Mouse (Mus musculus): ENCODE data around the gene Il1b. TPM values are rescaled to one million over a fixed set of nuclear protein-coding genes. Genes with fewer than 3 reads are reported as not detected.

The Il1b gene
- polyA plus RNA-seq, 1 experiment from 2014 or later: not detected

DNA sequence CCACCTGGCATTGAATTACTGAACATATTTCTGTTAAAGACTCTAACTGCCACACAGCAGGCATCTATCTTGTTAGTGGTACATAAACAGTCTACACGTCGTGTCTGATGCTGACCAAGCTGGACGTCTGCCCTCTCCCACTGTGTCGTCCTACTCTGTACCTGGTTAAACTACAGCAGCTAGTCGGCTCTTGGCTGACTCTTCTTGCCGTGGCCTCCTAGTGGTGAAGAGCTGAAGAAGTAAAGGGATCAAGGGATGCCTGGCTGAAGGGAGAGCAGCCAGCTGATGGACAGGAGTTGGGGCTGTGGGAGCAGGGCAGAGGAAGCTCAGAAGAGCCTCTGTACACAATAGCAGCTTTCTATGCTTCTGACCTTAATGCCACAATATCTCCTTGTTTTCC, 22.6 kb upstream of the Il1b start:
- no peak overlapping the region for H3K9ac ChIP-seq
- H3K27ac ChIP-seq: no peak overlapping the region
- no peak overlapping the region for H3K4me3 ChIP-seq
- ATAC-seq (ENCODE audit: low FRiP score): no peak
- no peak overlapping the region for H3K4me2 ChIP-seq (replicated peaks)
- no peaks in the 10 kb centered on the region for H3K4me1 ChIP-seq
- 46% methylated on average over 6 of the region's 6 CpGs for WGBS
- H3K9me3 ChIP-seq (replicated peaks): no peaks in the 10 kb centered on the region
- no peaks in the 10 kb centered on the region for H3K36me3 ChIP-seq
- no peaks in the 10 kb centered on the region for H3K27me3 ChIP-seq

DNA sequence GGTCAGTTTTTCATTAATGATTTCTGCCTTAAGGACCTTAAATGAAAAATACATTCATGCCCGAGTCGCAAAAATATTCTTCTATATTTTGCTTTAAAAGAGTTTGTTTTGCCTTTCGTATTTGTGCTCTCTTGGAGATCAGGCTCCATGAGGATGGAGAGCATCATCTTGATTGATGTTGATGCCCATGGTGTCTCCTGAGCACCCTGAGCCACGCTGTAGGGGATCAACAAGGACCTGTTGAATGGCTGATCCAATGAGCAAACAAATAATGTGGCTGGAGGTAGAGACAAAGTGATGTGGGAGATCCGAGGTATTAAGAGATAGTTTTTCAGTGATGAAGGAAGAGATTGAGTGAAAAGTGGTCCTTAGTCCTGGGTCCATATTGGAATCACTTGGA, 19.2 kb upstream of the Il1b start:
- ATAC-seq (ENCODE audit: low FRiP score): no peak
- Histone ChIP-seq H3K36me3 (no peaks in the 10 kb centered on the region), H3K4me2 (replicated peaks) (no peak overlapping the region), H3K4me1 (no peaks in the 10 kb centered on the region), H3K9me3 (replicated peaks) (no peaks in the 10 kb centered on the region), H3K27ac (no peak overlapping the region), H3K27me3 (no peaks in the 10 kb centered on the region), H3K4me3 (no peak overlapping the region), H3K9ac (no peak overlapping the region)
- 89% methylated on average over 5 of the region's 5 CpGs for WGBS

- Histone ChIP-seq H3K36me3 (no peaks in the 10 kb centered on the region), H3K9ac (no peak overlapping the region), H3K27ac (no peak overlapping the region), H3K27me3 (no peaks in the 10 kb centered on the region), H3K4me2 (replicated peaks) (no peak overlapping the region), H3K4me3 (no peak overlapping the region), H3K4me1 (no peaks in the 10 kb centered on the region), H3K9me3 (replicated peaks) (no peaks in the 10 kb centered on the region)
- 72% methylated on average over 2 of the region's 2 CpGs for whole genome bisulfite sequencing
- no peak for ATAC-seq (ENCODE audit: low FRiP score)
Observed at GRCm38 (mm10) chr2:129389323-129389722, 18.4 kb upstream of the Il1b start.

DNA sequence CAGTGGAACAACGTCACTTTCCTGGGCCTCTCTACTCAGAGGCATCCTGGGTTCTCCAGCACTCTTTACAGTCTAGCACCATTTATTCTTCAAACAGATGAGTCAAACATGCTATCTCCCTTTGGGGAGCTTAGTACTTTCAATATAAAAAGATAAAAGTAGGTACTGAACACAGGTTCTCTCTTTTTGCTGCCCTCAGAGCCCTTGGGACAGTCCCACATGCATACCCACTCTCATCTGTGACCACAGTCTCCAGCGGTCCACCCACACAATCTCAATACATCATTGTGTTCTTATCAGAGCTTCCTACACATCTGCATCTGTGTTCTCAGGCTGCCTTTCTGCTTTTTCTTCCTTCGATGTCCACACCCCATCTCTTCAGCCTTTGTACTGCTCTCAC, 14.4 kb upstream of the Il1b start:
- H3K4me2 ChIP-seq (replicated peaks): no peak overlapping the region
- H3K4me1 ChIP-seq: no peaks in the 10 kb centered on the region
- 90% methylated on average over 3 of the region's 3 CpGs for WGBS
- no peak overlapping the region for H3K27ac ChIP-seq
- no peak overlapping the region for H3K4me3 ChIP-seq
- no peak for ATAC-seq (ENCODE audit: low FRiP score)
- no peaks in the 10 kb centered on the region for H3K27me3 ChIP-seq
- no peaks in the 10 kb centered on the region for H3K36me3 ChIP-seq
- H3K9me3 ChIP-seq (replicated peaks): no peaks in the 10 kb centered on the region
- H3K9ac ChIP-seq: no peak overlapping the region

GRCm38 (mm10) chr2:129384272-129384660, 13.3 kb upstream of the Il1b start:
- Histone ChIP-seq H3K27me3 (no peaks in the 10 kb centered on the region), H3K4me1 (no peaks in the 10 kb centered on the region)

GRCm38 (mm10) chr2:129383512-129384271, 12.8 kb upstream of the Il1b start:
- Histone ChIP-seq H3K27me3 (no peaks in the 10 kb centered on the region), H3K27ac (no peak overlapping the region), H3K9ac (no peak overlapping the region), H3K4me2 (replicated peaks) (no peak overlapping the region), H3K4me3 (no peak overlapping the region), H3K36me3 (no peaks in the 10 kb centered on the region), H3K4me1 (no peaks in the 10 kb centered on the region), H3K9me3 (replicated peaks) (no peaks in the 10 kb centered on the region)
- no peak for ATAC-seq (ENCODE audit: low FRiP score)
- WGBS: 95% methylated on average over 8 of the region's 8 CpGs

More at GRCm38 (mm10) chr2:129384272-129384660, 13.3 kb upstream of the Il1b start:
- 89% methylated on average over 8 of the region's 8 CpGs for WGBS
- H3K9me3 ChIP-seq (replicated peaks): no peaks in the 10 kb centered on the region
- ATAC-seq (ENCODE audit: low FRiP score): no peak
- H3K9ac ChIP-seq: no peak overlapping the region
- H3K4me2 ChIP-seq (replicated peaks): no peak overlapping the region
- H3K36me3 ChIP-seq: no peaks in the 10 kb centered on the region
- H3K27ac ChIP-seq: no peak overlapping the region
- no peak overlapping the region for H3K4me3 ChIP-seq

- no peaks in the 10 kb centered on the region for H3K27me3 ChIP-seq
- WGBS: 87% methylated on average over 5 of the region's 5 CpGs
- H3K4me2 ChIP-seq (replicated peaks): no peak overlapping the region
- H3K36me3 ChIP-seq: no peaks in the 10 kb centered on the region
- H3K4me3 ChIP-seq: no peak overlapping the region
- H3K9me3 ChIP-seq (replicated peaks): no peaks in the 10 kb centered on the region
- H3K9ac ChIP-seq: no peak overlapping the region
- no peak overlapping the region for H3K27ac ChIP-seq
- ATAC-seq (ENCODE audit: low FRiP score): no peak
- no peaks in the 10 kb centered on the region for H3K4me1 ChIP-seq
Observed at GRCm38 (mm10) chr2:129380746-129381474, 10.0 kb upstream of the Il1b start.

DNA sequence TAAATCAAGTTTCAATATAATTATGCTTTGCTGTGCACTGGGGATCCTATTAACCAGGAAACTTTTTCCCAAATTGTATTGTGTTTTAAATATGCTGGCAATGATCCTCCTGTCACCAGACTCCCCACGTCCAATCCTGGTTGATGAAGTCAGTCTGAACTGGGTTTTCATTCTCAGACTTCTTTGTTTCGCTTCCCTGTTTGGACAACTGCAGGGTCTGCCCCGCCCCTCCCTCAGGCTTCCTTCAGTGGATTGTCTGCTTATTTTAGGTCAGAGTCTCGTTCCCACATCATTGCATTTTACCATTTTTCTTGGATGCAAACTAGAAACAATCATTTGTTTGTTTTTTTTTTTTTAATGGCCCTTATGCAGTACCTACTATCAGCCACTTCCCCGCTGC, 9.3 kb upstream of the Il1b start:
- Histone ChIP-seq H3K27me3 (no peaks in the 10 kb centered on the region), H3K4me2 (replicated peaks) (no peak overlapping the region), H3K36me3 (no peaks in the 10 kb centered on the region), H3K27ac (no peak overlapping the region), H3K9me3 (replicated peaks) (no peaks in the 10 kb centered on the region), H3K4me1 (no peaks in the 10 kb centered on the region), H3K4me3 (no peak overlapping the region), H3K9ac (no peak overlapping the region)
- 69% methylated on average over 5 of the region's 5 CpGs for WGBS
- ATAC-seq (ENCODE audit: low FRiP score): no peak

- H3K36me3 ChIP-seq: no peaks in the 10 kb centered on the region
- H3K4me2 ChIP-seq (replicated peaks): no peak overlapping the region
- no peak overlapping the region for H3K9ac ChIP-seq
- H3K4me1 ChIP-seq: no peaks in the 10 kb centered on the region
- H3K27ac ChIP-seq: no peak overlapping the region
- 95% methylated on average over 4 of the region's 4 CpGs for WGBS
- no peak for ATAC-seq (ENCODE audit: low FRiP score)
- H3K9me3 ChIP-seq (replicated peaks): no peaks in the 10 kb centered on the region
- H3K4me3 ChIP-seq: no peak overlapping the region
- H3K27me3 ChIP-seq: no peaks in the 10 kb centered on the region; the same call in 1 of the 2 replicates
Observed at GRCm38 (mm10) chr2:129373307-129373706, 2.4 kb upstream of the Il1b start.

- Histone ChIP-seq H3K4me2 (replicated peaks) (no peak overlapping the region), H3K27ac (no peak overlapping the region), H3K36me3 (no peaks in the 10 kb centered on the region), H3K9ac (no peak overlapping the region), H3K9me3 (replicated peaks) (no peaks in the 10 kb centered on the region), H3K27me3 (no peaks in the 10 kb centered on the region; the same call in 1 of the 2 replicates), H3K4me3 (no peak overlapping the region), H3K4me1 (no peaks in the 10 kb centered on the region)
- 86% methylated on average over 3 of the region's 3 CpGs for WGBS
- no peak for ATAC-seq (ENCODE audit: low FRiP score)
Observed at GRCm38 (mm10) chr2:129369615-129370014, 1.3 kb downstream of the Il1b start.

- no peak overlapping the region for H3K4me3 ChIP-seq
- no peaks in the 10 kb centered on the region; the same call in 1 of the 2 replicates for H3K27me3 ChIP-seq
- no peaks in the 10 kb centered on the region for H3K36me3 ChIP-seq
- ATAC-seq (ENCODE audit: low FRiP score): no peak
- 92% methylated on average over 5 of the region's 5 CpGs for WGBS
- no peak overlapping the region for H3K4me2 ChIP-seq (replicated peaks)
- no peak overlapping the region for H3K27ac ChIP-seq
- no peak overlapping the region for H3K9ac ChIP-seq
- no peaks in the 10 kb centered on the region for H3K4me1 ChIP-seq
- no peaks in the 10 kb centered on the region for H3K9me3 ChIP-seq (replicated peaks)
Observed at GRCm38 (mm10) chr2:129368795-129369194, 2.1 kb downstream of the Il1b start.

GRCm38 (mm10) chr2:129368106-129368505, 2.8 kb downstream of the Il1b start:
- WGBS: 67% methylated on average over 2 of the region's 2 CpGs
- H3K27me3 ChIP-seq: no peaks in the 10 kb centered on the region; the same call in 1 of the 2 replicates
- no peak overlapping the region for H3K9ac ChIP-seq
- no peaks in the 10 kb centered on the region for H3K4me1 ChIP-seq
- H3K27ac ChIP-seq: no peak overlapping the region
- no peaks in the 10 kb centered on the region for H3K9me3 ChIP-seq (replicated peaks)
- H3K36me3 ChIP-seq: no peaks in the 10 kb centered on the region
- no peak overlapping the region for H3K4me2 ChIP-seq (replicated peaks)
- no peak overlapping the region for H3K4me3 ChIP-seq
- no peak for ATAC-seq (ENCODE audit: low FRiP score)

DNA sequence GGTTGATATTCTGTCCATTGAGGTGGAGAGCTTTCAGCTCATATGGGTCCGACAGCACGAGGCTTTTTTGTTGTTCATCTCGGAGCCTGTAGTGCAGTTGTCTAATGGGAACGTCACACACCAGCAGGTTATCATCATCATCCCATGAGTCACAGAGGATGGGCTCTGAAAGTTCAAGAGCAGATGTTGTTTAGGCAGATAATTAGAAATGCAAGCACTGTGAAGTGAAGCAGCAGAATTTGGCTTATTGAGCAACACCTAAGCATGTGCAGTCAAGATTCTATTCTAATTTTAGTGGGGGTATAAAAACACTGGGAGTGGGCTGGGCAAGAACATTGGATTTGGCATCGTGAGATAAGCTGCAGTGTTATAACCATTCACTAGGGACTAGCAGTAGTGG, 3.7 kb downstream of the Il1b start:
- no peaks in the 10 kb centered on the region for H3K36me3 ChIP-seq
- 90% methylated on average over 5 of the region's 5 CpGs for WGBS
- no peak overlapping the region for H3K9ac ChIP-seq
- H3K4me3 ChIP-seq: no peak overlapping the region
- H3K27me3 ChIP-seq: no peaks in the 10 kb centered on the region; the same call in 1 of the 2 replicates
- no peaks in the 10 kb centered on the region for H3K4me1 ChIP-seq
- no peak for ATAC-seq (ENCODE audit: low FRiP score)
- no peak overlapping the region for H3K4me2 ChIP-seq (replicated peaks)
- no peaks in the 10 kb centered on the region for H3K9me3 ChIP-seq (replicated peaks)
- no peak overlapping the region for H3K27ac ChIP-seq
